8 mouse cellular contexts compared by ENCODE assay signal in genomic region chr17:28407418-28408250, GRCm38 (mm10). TPM values are rescaled to one million over a fixed set of nuclear protein-coding genes. Genes with fewer than 3 reads are reported as not detected.
DNase-seq lines count a peak whose midpoint lies in the region; ATAC-seq and TF ChIP-seq lines count a peak whose summit lies in the region.

No protein-coding gene starts in this region.

- no peak overlapping the region for H3K4me3 ChIP-seq in bone marrow, adult 2 months (replicated peaks; ENCODE audit: control insufficient read depth, low read depth, low read length)
- no peak overlapping the region for H3K4me3 ChIP-seq in embryonic fibroblast, embryonic 13.5 days (ENCODE audit: insufficient read depth, low read length)
- no peak overlapping the region for H3K4me3 ChIP-seq in heart, embryonic 15.5 days
- no peak overlapping the region for H3K4me3 ChIP-seq in liver, embryonic 12.5 days

- DNase-seq in B cell, adult 2 months: peak; percentile 86
- peak; percentile 88 for DNase-seq in kidney, postnatal 14 days
- peak; percentile 94 for DNase-seq in naive thymus-derived CD4-positive, alpha-beta T cell, adult 2 months (ENCODE audit: low read depth)
- DNase-seq in spleen, postnatal 4 days (ENCODE audit: low spot score in 2 of 2): peak; percentile 77 to 88

- H3K4me1 ChIP-seq in bone marrow, adult 2 months (ENCODE audit: control insufficient read depth, insufficient read depth, low read length): peaks cover 4% of the 10 kb centered on the region; the same call in 1 of the 2 replicates
- peaks cover 3% of the 10 kb centered on the region; the same call in 1 of the 2 replicates for H3K4me1 ChIP-seq in embryonic fibroblast, embryonic 13.5 days (ENCODE audit: control insufficient read depth, insufficient read depth, low read length)
- 0 out of 2 replicates have a peak, but pooled peaks cover 2% of the 10 kb centered on the region for H3K4me1 ChIP-seq in heart, embryonic 15.5 days (replicated peaks)
- peaks cover 10% of the 10 kb centered on the region for H3K4me1 ChIP-seq in liver, embryonic 12.5 days

- H3K4me2 ChIP-seq in heart, embryonic 15.5 days: no peak overlapping the region
- no peak overlapping the region for H3K4me2 ChIP-seq in liver, embryonic 12.5 days

- H3K27ac ChIP-seq in bone marrow, adult 2 months (ENCODE audit: control insufficient read depth, insufficient read depth, low read depth, low read length, poor library complexity): peak overlapping the region; percentile 75
- no peak overlapping the region for H3K27ac ChIP-seq in embryonic fibroblast, embryonic 13.5 days (ENCODE audit: insufficient read depth, low read length)
- H3K27ac ChIP-seq in heart, embryonic 15.5 days: no peak overlapping the region
- peak overlapping the region; percentile 17; the same call in 1 of the 2 replicates for H3K27ac ChIP-seq in liver, embryonic 12.5 days

- H3K9me3 ChIP-seq in heart, embryonic 15.5 days (replicated peaks): no peaks in the 10 kb centered on the region
- H3K9me3 ChIP-seq in liver, embryonic 12.5 days (replicated peaks): 0 out of 2 replicates have a peak, but pooled peaks cover 3% of the 10 kb centered on the region

- WGBS in bone marrow, adult 2 months: 7% methylated on average over 15 of the region's 15 CpGs
- WGBS in heart, embryonic 15.5 days: 38% methylated on average over 15 of the region's 15 CpGs
- 29% methylated on average over 15 of the region's 15 CpGs for WGBS in liver, embryonic 12.5 days (ENCODE audit: insufficient replicate concordance)

- H3K36me3 ChIP-seq in heart, embryonic 15.5 days: peaks cover 9% of the 10 kb centered on the region
- H3K36me3 ChIP-seq in liver, embryonic 12.5 days: peaks cover 54% of the 10 kb centered on the region

- no peaks in the 10 kb centered on the region for H3K27me3 ChIP-seq in heart, embryonic 15.5 days
- H3K27me3 ChIP-seq in liver, embryonic 12.5 days (replicated peaks): no peaks in the 10 kb centered on the region

- TF ChIP-seq POLR2A in bone marrow, adult 2 months (IDR thresholded peaks at IDR 0.05; ENCODE audit: borderline replicate concordance, control insufficient read depth, low read depth, low read length): 0 out of 2 replicates have a peak, but pooled peaks have one; percentile 44
- no peak for TF ChIP-seq POLR2A in embryonic fibroblast, embryonic 13.5 days (IDR thresholded peaks at IDR 0.05; ENCODE audit: low read depth, low read length)

- peak; percentile 99 for TF ChIP-seq CTCF in bone marrow, adult 2 months (IDR thresholded peaks at IDR 0.05; ENCODE audit: control insufficient read depth, insufficient read depth, low read length)
- TF ChIP-seq CTCF in embryonic fibroblast, embryonic 13.5 days (IDR thresholded peaks at IDR 0.05; ENCODE audit: borderline replicate concordance, insufficient read depth, low read length): peak; percentile 99

- peak; percentile 56 for ATAC-seq in heart, embryonic 15.5 days (replicated peaks; ENCODE audit: insufficient number of reproducible peaks, insufficient read depth, low FRiP score, low read depth)
- peak; percentile 49; the same call in 1 of the 2 replicates for ATAC-seq in liver, embryonic 12.5 days

- H3K9ac ChIP-seq in heart, embryonic 15.5 days: no peak overlapping the region
- H3K9ac ChIP-seq in liver, embryonic 12.5 days: no peak overlapping the region

RNA-seq across cellular contexts. Expression of gene Tulp1, which starts 42.6 kb away (rescaled TPM):
- polyA plus RNA-seq in bone marrow, adult 2 months (2011; ENCODE audit: insufficient read depth, insufficient read length, low replicate concordance, missing spikeins): 1.9 and 7.8 TPM in 2 replicates
- 0.51 TPM in 1 of 2 replicates, not detected in the other for polyA plus RNA-seq in embryonic fibroblast, embryonic 13.5 days (2011; ENCODE audit: insufficient read length, low read depth, missing spikeins)
- 2.6 and 4.3 TPM in 2 replicates for polyA plus RNA-seq in heart, embryonic 15.5 days (2015; fragmentation: Nextera tagmentation; extraction: Ambion mirVana)
- polyA plus RNA-seq in liver, embryonic 12.5 days (2016; fragmentation: Nextera tagmentation; extraction: Ambion mirVana): 1.4 and 1.6 TPM in 2 replicates

RNA-seq across cellular contexts. Expression of gene Tead3, which starts 57.0 kb away (rescaled TPM):
- polyA plus RNA-seq in bone marrow, adult 2 months (2011; ENCODE audit: insufficient read depth, insufficient read length, low replicate concordance, missing spikeins): 1.1 and 2.8 TPM in 2 replicates
- polyA plus RNA-seq in embryonic fibroblast, embryonic 13.5 days (2011; ENCODE audit: insufficient read length, low read depth, missing spikeins): 58.5 and 64.0 TPM in 2 replicates
- 5.3 and 6.6 TPM in 2 replicates for polyA plus RNA-seq in heart, embryonic 15.5 days (2015; fragmentation: Nextera tagmentation; extraction: Ambion mirVana)
- polyA plus RNA-seq in liver, embryonic 12.5 days (2016; fragmentation: Nextera tagmentation; extraction: Ambion mirVana): 1.9 and 2.0 TPM in 2 replicates

Comparison
In these comparisons a context has a peak if more than half of its experiments do, and no peak if none do; other contexts are left out.
1. H3K27ac ChIP-seq: peak in bone marrow, adult 2 months (single experiment) and liver, embryonic 12.5 days (single experiment); none in embryonic fibroblast, embryonic 13.5 days (single experiment) and heart, embryonic 15.5 days (single experiment).
2. Peak in every context shown above with its lines, with median percentiles within 50 percentile points of each other: DNase-seq.